Mouse (Mus musculus) limb, embryonic 11.5 days (tissue): ENCODE measurements around the gene Dusp3. TPM values are rescaled to one million over a fixed set of nuclear protein-coding genes. Genes with fewer than 3 reads are reported as not detected.

Experiments
- ATAC-seq: fragments of 200-750 bp; cut with Nextera tagmentation; 2 replicates; pipeline ENCODE4 v1.8.0; 2017; ENCODE audit warnings: low read depth; ENCODE audit not compliant: insufficient number of reproducible peaks, low FRiP score, low TSS enrichment
- DNase-seq: peaks from one replicate; pipeline ENCODE4 v3.0.0-alpha.2; 2015; ENCODE audit warnings: low spot score
- H3K27ac ChIP-seq: fragments of 300-500 bp; sonication (generic); replicated peaks from 2 replicates; pipeline ENCODE4 v1.5.1; 2014; ENCODE audit warnings: low read depth, mild to moderate bottlenecking, low read length
- H3K27me3 ChIP-seq: fragments of 300-500 bp; sonication (generic); 2 replicates; pipeline ENCODE4 v1.6.1; 2014; ENCODE audit warnings: mild to moderate bottlenecking, low read length, mixed read lengths; ENCODE audit not compliant: control insufficient read depth, insufficient read depth
- H3K36me3 ChIP-seq: fragments of 300-500 bp; sonication (generic); 2 replicates; pipeline ENCODE4 v1.6.1; 2014; ENCODE audit warnings: mild to moderate bottlenecking, low read length, moderate library complexity, mixed read lengths; ENCODE audit not compliant: control insufficient read depth, insufficient read depth
- H3K4me1 ChIP-seq: fragments of 300-500 bp; sonication (generic); 2 replicates; pipeline ENCODE4 v1.6.1; 2014; ENCODE audit warnings: low read length, mixed read lengths; ENCODE audit not compliant: control insufficient read depth, insufficient read depth
- H3K4me2 ChIP-seq: fragments of 300-500 bp; sonication (generic); 2 replicates; pipeline ENCODE4 v1.6.1; 2014; ENCODE audit warnings: low read depth, mild to moderate bottlenecking, moderate library complexity; ENCODE audit not compliant: severe bottlenecking
- H3K4me3 ChIP-seq: fragments of 300-500 bp; sonication (generic); 2 replicates; pipeline ENCODE4 v1.5.1; 2014; ENCODE audit warnings: low read depth, low read length
- H3K9ac ChIP-seq: fragments of 300-500 bp; sonication (generic); 2 replicates; pipeline ENCODE4 v1.6.1; 2014; ENCODE audit warnings: mild to moderate bottlenecking, low read length
- H3K9me3 ChIP-seq: fragments of 300-500 bp; sonication (generic); 2 replicates; pipeline ENCODE4 v1.6.1; 2016; ENCODE audit warnings: low read length; ENCODE audit not compliant: control insufficient read depth
- WGBS: fragments of 180-500 bp; shearing (Covaris S2); extraction: QIAGEN DNeasy Blood & Tissue Kit; methylation state at CpG from one replicate; pipeline ENCODE4 v1.1.7; 2014; 5-methylcytosine and 5-hydroxymethylcytosine counted together
- polyA plus RNA-seq: library from polyadenylated mRNA; unstranded; fragments of >200 nt; fragmentation: Nextera tagmentation; extraction: Ambion mirVana; gene quantifications from 2 replicates; pipeline ENCODE4 v1.2.1, GENCODE M21; 2014

The Dusp3 gene
- polyA plus RNA-seq: 9.8 and 11.3 TPM in 2 replicates

- Histone ChIP-seq H3K27me3 (no peaks in the 10 kb centered on the region), H3K36me3 (no peaks in the 10 kb centered on the region), H3K9me3 (no peaks in the 10 kb centered on the region), H3K4me3 (no peak within 1 kb of the TSS), H3K4me1 (peaks cover 12% of the 10 kb centered on the region), H3K27ac (no peak within 1 kb of the TSS), H3K4me2 (no peak within 1 kb of the TSS), H3K9ac (no peak within 1 kb of the TSS)
- WGBS: 88% methylated on average over 3 of the region's 3 CpGs
- ATAC-seq (no peak), DNase-seq (no peak)
Measured at GRCm38 (mm10) chr11:101986913-101987312, at the start of gene Dusp3. TSS of gene Dusp3 (minus strand) at chr11:101987013.

- ATAC-seq (no peak), DNase-seq (no peak)
- H3K36me3 ChIP-seq: no peaks in the 10 kb centered on the region
- H3K9me3 ChIP-seq: no peaks in the 10 kb centered on the region
- no peak overlapping the region for H3K9ac ChIP-seq
- H3K4me2 ChIP-seq: no peak overlapping the region
- no peaks in the 10 kb centered on the region for H3K4me1 ChIP-seq
- no peak overlapping the region for H3K4me3 ChIP-seq
- H3K27ac ChIP-seq: no peak overlapping the region
- 88% methylated on average over 7 of the region's 7 CpGs for WGBS
- no peaks in the 10 kb centered on the region for H3K27me3 ChIP-seq
Measured at GRCm38 (mm10) chr11:102036336-102036735, 49.5 kb upstream of the Dusp3 start.

- no peak overlapping the region for H3K4me3 ChIP-seq
- no peaks in the 10 kb centered on the region for H3K27me3 ChIP-seq
- no peak overlapping the region for H3K9ac ChIP-seq
- no peaks in the 10 kb centered on the region for H3K4me1 ChIP-seq
- WGBS: 78% methylated on average over 5 of the region's 5 CpGs
- H3K36me3 ChIP-seq: no peaks in the 10 kb centered on the region
- DNase-seq (no peak), ATAC-seq (no peak)
- H3K9me3 ChIP-seq: no peaks in the 10 kb centered on the region
- no peak overlapping the region for H3K4me2 ChIP-seq
- no peak overlapping the region for H3K27ac ChIP-seq
Measured at GRCm38 (mm10) chr11:102035456-102035960, 48.7 kb upstream of the Dusp3 start.

GRCm38 (mm10) chr11:102034887-102035286 lies 48.1 kb upstream of the Dusp3 start:
- no peak for ATAC-seq
- Histone ChIP-seq H3K36me3 (no peaks in the 10 kb centered on the region), H3K4me3 (no peak overlapping the region), H3K9ac (no peak overlapping the region), H3K9me3 (no peaks in the 10 kb centered on the region), H3K27me3 (no peaks in the 10 kb centered on the region), H3K4me1 (no peaks in the 10 kb centered on the region), H3K4me2 (no peak overlapping the region), H3K27ac (no peak overlapping the region)
- no peak for DNase-seq
- WGBS: 80% methylated on average over 8 of the region's 8 CpGs

- Histone ChIP-seq H3K9me3 (no peaks in the 10 kb centered on the region), H3K4me3 (no peak overlapping the region), H3K27ac (no peak overlapping the region), H3K4me1 (no peaks in the 10 kb centered on the region), H3K9ac (no peak overlapping the region), H3K4me2 (no peak overlapping the region), H3K27me3 (no peaks in the 10 kb centered on the region), H3K36me3 (no peaks in the 10 kb centered on the region)
- WGBS: 87% methylated on average over 12 of the region's 12 CpGs
- DNase-seq: no peak
- ATAC-seq: no peak
Measured at GRCm38 (mm10) chr11:102033055-102033591, 46.3 kb upstream of the Dusp3 start.

GRCm38 (mm10) chr11:102031149-102031548 lies 44.3 kb upstream of the Dusp3 start:
- DNase-seq (no peak), ATAC-seq (no peak)
- no peak overlapping the region for H3K4me2 ChIP-seq
- no peak overlapping the region for H3K4me3 ChIP-seq
- no peaks in the 10 kb centered on the region for H3K27me3 ChIP-seq
- H3K27ac ChIP-seq: no peak overlapping the region
- H3K9me3 ChIP-seq: no peaks in the 10 kb centered on the region
- peaks cover 5% of the 10 kb centered on the region; the same call in 1 of the 2 replicates for H3K4me1 ChIP-seq
- H3K36me3 ChIP-seq: no peaks in the 10 kb centered on the region
- 77% methylated on average over 7 of the region's 7 CpGs for WGBS
- H3K9ac ChIP-seq: no peak overlapping the region

- Histone ChIP-seq H3K27me3 (no peaks in the 10 kb centered on the region), H3K4me3 (no peak overlapping the region), H3K27ac (no peak overlapping the region), H3K9me3 (no peaks in the 10 kb centered on the region), H3K9ac (no peak overlapping the region), H3K4me1 (peaks cover 13% of the 10 kb centered on the region), H3K36me3 (no peaks in the 10 kb centered on the region), H3K4me2 (no peak overlapping the region)
- ATAC-seq (no peak), DNase-seq (no peak)
- WGBS: 40% methylated on average over 7 of the region's 7 CpGs
Measured at GRCm38 (mm10) chr11:102029966-102030365, 43.2 kb upstream of the Dusp3 start.

- Histone ChIP-seq H3K27me3 (no peaks in the 10 kb centered on the region), H3K36me3 (no peaks in the 10 kb centered on the region), H3K27ac (no peak overlapping the region), H3K4me3 (no peak overlapping the region), H3K9me3 (no peaks in the 10 kb centered on the region), H3K9ac (no peak overlapping the region), H3K4me2 (no peak overlapping the region), H3K4me1 (peaks cover 13% of the 10 kb centered on the region)
- no peak for DNase-seq
- no peak for ATAC-seq
- WGBS: 85% methylated on average over 4 of the region's 4 CpGs
Measured at GRCm38 (mm10) chr11:102029304-102029703, 42.5 kb upstream of the Dusp3 start.
